In genomic region chr13:59943602-59944140, GRCm38 (mm10) we compare ENCODE assay signal across 20 mouse cellular contexts.
DNase-seq lines count a peak whose midpoint lies in the region; ATAC-seq and TF ChIP-seq lines count a peak whose summit lies in the region.
"Had no signal": no experiment of that assay in that cellular context is flagged by ENCODE, and none has a peak within 500 bp of the region (broad histone marks: within the 10 kb centered on the region; RNA-seq: fewer than 3 reads in every experiment).

No protein-coding gene starts in this region.

- H3K27me3 ChIP-seq in kidney, adult 2 months (replicated peaks; ENCODE audit: control insufficient read depth, insufficient read depth, low read length): no peaks in the 10 kb centered on the region
- no peaks in the 10 kb centered on the region for H3K27me3 ChIP-seq in kidney, embryonic 16.5 days (ENCODE audit: insufficient read depth, low read length)
- H3K27me3 ChIP-seq in Patski: no peaks in the 10 kb centered on the region

- CTCF ChIA-PET in Patski (lab: Charles Lee): interaction anchor here (0.9 to 2.2 kb wide), 13 partner anchors 18 to 484 kb away, joined by 3 to 8 read pairs (median 3); no protein-coding TSS in a partner anchor

- H3K27ac ChIP-seq in kidney, adult 2 months (ENCODE audit: insufficient read depth, low read depth, low read length): no peak overlapping the region
- H3K27ac ChIP-seq in kidney, embryonic 16.5 days (ENCODE audit: low read length): peak overlapping the region; percentile 84
- H3K27ac ChIP-seq: embryonic facial prominence, embryonic 12.5 days; gastrocnemius, adult 2 months; hindbrain, embryonic 12.5 days had no signal

- peak; percentile 28 for DNase-seq in kidney, adult 2 months
- DNase-seq in kidney, adult 8-10 months: no peak
- no peak for DNase-seq in kidney, postnatal 4 days
- no peak for DNase-seq in Patski (ENCODE audit: low read depth, low spot score)
- peak; percentile 17 for DNase-seq in kidney, postnatal 14 days
- no peak for DNase-seq in left cerebral cortex, adult 18-20 months (ENCODE audit: low spot score in 2 of 2)
- DNase-seq: adrenal gland, adult 8-10 months; adrenal gland, postnatal 36 days; cerebellum, adult 11 months; cerebellum, adult 8-10 months; embryo, embryonic 11 days; gastrocnemius, adult 2 months; gastrocnemius, postnatal 25 days; heart, postnatal 10 days; heart, postnatal 4 days had no signal

- no peaks in the 10 kb centered on the region; the same call in 1 of the 2 replicates for H3K4me1 ChIP-seq in kidney, adult 2 months (ENCODE audit: control insufficient read depth, insufficient read depth, low read length)
- peaks cover 36% of the 10 kb centered on the region for H3K4me1 ChIP-seq in kidney, embryonic 16.5 days (ENCODE audit: insufficient read depth, low read length)

- POLR2A ChIA-PET in Patski (lab: Charles Lee): interaction anchor here (0.5 to 3.7 kb wide), 8 partner anchors 9 to 795 kb away, joined by 3 to 33 read pairs (median 4); partner anchors contain the start of gene Gas1

- in situ Hi-C loops in Patski (cut with MboI; ENCODE audit: low pct_unique_long_range_greater_than_20kb): loop anchor here (5.0 kb wide), 4 partner anchors 51 to 524 kb away; no protein-coding TSS in a partner anchor

- no peak overlapping the region for H3K9ac ChIP-seq in kidney, embryonic 16.5 days (replicated peaks; ENCODE audit: low read length)
- H3K9ac ChIP-seq: embryonic facial prominence, embryonic 12.5 days; hindbrain, embryonic 12.5 days had no signal

- ATAC-seq in kidney, embryonic 16.5 days (ENCODE audit: low FRiP score, low TSS enrichment): peak; percentile 43; the same call in 1 of the 2 replicates
- peak; percentile 59 for ATAC-seq in Patski
- ATAC-seq: forebrain, embryonic 14.5 days; hindbrain, embryonic 16.5 days had no signal

- TF ChIP-seq CTCF in kidney, adult 2 months (conservative IDR thresholded peaks at IDR 0.05; ENCODE audit: insufficient read depth, insufficient read length, low read depth, low read length): no peak
- no peak for TF ChIP-seq CTCF in Patski (IDR thresholded peaks at IDR 0.05)

- WGBS in kidney, adult 2 months: 40% methylated on average over 5 of the region's 5 CpGs
- 44% methylated on average over 5 of the region's 5 CpGs for WGBS in kidney, embryonic 16.5 days

- H3K9me3 ChIP-seq in kidney, embryonic 16.5 days (ENCODE audit: low read length): no peaks in the 10 kb centered on the region
- H3K9me3 ChIP-seq: embryonic facial prominence, embryonic 12.5 days; hindbrain, embryonic 12.5 days had no signal

- H3K36me3 ChIP-seq in kidney, adult 2 months (ENCODE audit: control insufficient read depth, insufficient read depth, low read length): no peaks in the 10 kb centered on the region
- H3K36me3 ChIP-seq in kidney, embryonic 16.5 days (ENCODE audit: insufficient read depth, low read length): no peaks in the 10 kb centered on the region
- H3K36me3 ChIP-seq: embryonic facial prominence, embryonic 12.5 days; hindbrain, embryonic 12.5 days had no signal

- TF ChIP-seq POLR2A in kidney, adult 2 months (IDR thresholded peaks at IDR 0.05; ENCODE audit: low read depth, low read length): no peak

- no peak overlapping the region for H3K4me3 ChIP-seq in kidney, adult 2 months (ENCODE audit: insufficient read depth, low read depth, low read length)
- no peak overlapping the region for H3K4me3 ChIP-seq in kidney, embryonic 16.5 days (ENCODE audit: low read length)
- H3K4me3 ChIP-seq: embryonic facial prominence, embryonic 12.5 days; gastrocnemius, adult 2 months; hindbrain, embryonic 12.5 days had no signal

- no peak overlapping the region for H3K4me2 ChIP-seq in kidney, embryonic 16.5 days (replicated peaks; ENCODE audit: low read depth, low read length)
- H3K4me2 ChIP-seq: embryonic facial prominence, embryonic 12.5 days; hindbrain, embryonic 12.5 days had no signal

Comparison
In these comparisons a context has a peak if more than half of its experiments do, and no peak if none do; other contexts are left out.
1. DNase-seq: peak in kidney, adult 2 months (single experiment) and kidney, postnatal 14 days (single experiment); none in kidney, adult 8-10 months (0 of 2), kidney, postnatal 4 days (0 of 2), Patski (single experiment) and left cerebral cortex, adult 18-20 months (0 of 2).